Mouse (Mus musculus): ENCODE results near the gene Tet2.

- TF ChIP-seq EP300 (IDR thresholded peaks at IDR 0.05; ENCODE audit: low read depth) (no peak), CTCF (IDR thresholded peaks at IDR 0.05; ENCODE audit: low read depth) (no peak)
Observed at GRCm38 (mm10) chr3:133518801-133519200, 26.1 kb downstream of the Tet2 start.

All from liver, embryonic 14.5 days (tissue).